Mouse (Mus musculus): ENCODE measurements around the gene Enam.
"Not testable (repeated sequence)": the region's sequence is repeated elsewhere in the genome, so short reads cannot be mapped to it uniquely, and the experiment has no call there.

Enam gene

DNA sequence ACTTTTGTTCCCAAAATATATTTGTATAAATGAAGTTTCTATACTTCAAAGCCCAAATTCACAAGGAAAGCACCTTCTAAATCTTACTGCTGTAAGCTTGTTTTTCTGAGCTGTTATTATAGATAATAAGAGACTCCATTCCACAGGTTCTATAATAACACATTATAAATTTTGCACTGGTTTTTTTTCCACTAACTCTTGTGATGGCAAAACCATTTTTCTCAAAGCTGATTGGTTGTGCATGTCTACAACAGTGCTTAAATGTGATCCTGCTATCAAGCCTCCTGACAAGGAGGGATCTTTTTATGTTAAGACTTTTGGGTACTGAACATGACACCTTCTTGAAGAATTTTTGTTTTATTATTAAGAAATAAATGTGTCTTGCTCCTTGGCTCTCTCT is at the start of gene Enam:
Enam (plus strand) TSS at position 301 of the 400 bp plus-strand sequence.
- no peak for DNase-seq (ENCODE audit: low spot score in 2 of 2)

DNA sequence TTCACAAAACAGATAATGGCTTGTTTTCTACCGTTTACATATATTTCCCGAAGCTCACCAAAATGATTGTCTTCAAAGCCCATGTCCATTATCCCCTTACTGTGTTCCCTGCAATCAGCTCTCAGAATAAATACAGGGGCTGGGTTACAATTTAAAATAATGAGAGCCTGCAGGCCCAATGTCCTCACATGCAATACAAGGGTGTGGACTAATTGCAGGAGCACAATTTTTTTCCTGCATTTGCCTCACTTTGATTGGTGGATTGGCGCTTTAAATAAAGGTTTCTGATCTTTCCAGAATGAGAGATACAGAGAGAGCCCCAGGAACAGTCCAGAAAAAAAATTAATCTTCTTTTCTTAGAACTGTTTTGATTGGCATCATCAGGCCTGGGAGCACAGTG is 32.1 kb upstream of the Enam start, which contains the start of gene Ambn:
Ambn (plus strand) TSS at position 301 of the 400 bp plus-strand sequence.
- DNase-seq (ENCODE audit: low spot score in 2 of 2), result no peak

- DNase-seq (ENCODE audit: low spot score in 2 of 2), result no peak
Measured at GRCm38 (mm10) chr5:88467471-88467870, 20.3 kb upstream of the Enam start.

DNA sequence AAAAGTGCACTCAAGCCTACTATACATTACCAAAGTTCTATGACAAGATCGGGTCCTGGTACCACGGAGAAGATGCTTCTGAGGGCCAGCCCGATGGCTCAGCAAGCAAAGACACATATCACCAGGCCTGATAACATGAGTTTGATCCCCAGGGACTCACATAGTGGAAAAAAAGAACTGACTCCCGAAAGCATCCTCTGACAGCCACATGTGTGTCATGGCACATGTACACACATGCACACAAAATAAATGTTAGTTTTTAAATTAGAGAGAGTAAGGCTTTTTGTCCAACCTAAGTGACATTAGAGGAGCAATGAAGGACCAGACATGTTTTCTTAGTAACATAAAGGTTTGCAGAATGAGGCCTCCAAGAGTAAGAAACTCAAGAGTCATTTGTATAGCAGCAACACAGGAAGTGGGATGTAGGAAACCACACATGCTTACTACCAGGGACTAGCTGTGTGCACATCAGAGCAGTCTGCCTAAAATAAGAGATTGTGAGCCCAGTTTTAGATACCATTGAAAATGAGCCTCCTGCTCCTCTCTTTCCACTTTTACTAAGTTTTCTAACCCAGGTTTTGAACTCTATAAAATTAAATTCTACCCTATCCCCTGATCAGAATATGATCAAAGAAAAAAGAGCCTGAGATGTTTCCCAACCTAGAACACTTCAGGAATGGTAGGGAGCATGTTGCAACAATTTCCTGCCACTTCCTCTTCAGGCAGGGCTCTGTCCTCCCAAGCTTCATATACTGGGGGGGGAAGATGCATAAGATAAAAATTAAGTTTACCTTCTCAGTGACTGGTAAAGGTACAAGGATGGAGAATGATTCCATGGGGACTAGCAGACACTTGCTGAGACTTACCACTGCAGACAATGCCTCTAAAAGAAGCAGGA is 18.7 kb upstream of the Enam start:
- DNase-seq (ENCODE audit: low spot score in 2 of 2), result no peak

GRCm38 (mm10) chr5:88489004-88489403 is 1.2 kb downstream of the Enam start:
- no peak for DNase-seq (ENCODE audit: low spot score in 2 of 2)

- no peak for DNase-seq (ENCODE audit: low spot score in 2 of 2)
Measured at GRCm38 (mm10) chr5:88491111-88491510, 3.3 kb downstream of the Enam start.

- DNase-seq (ENCODE audit: low spot score in 2 of 2), result peak in 1 of 2 experiments; percentile 7
Measured at GRCm38 (mm10) chr5:88499781-88500180, 12.0 kb downstream of the Enam start.

DNA sequence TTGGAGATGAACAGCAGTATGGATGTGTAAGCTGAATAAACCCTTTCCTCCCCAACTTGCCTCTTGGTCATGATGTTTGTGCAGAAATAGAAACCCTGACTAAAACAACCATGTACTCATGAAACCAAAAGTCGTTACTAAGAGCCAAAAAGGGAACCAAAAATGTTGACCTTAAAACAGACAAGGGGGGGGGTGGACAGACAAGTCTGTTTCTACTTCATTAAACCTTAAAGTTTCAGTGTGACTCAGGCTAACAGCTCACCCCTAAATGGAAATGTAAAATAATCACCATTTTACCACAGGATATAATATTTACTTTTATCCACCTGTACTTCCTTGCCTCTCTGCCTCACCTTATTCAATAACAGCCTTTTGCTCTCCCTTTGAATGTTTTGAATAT is 20.8 kb downstream of the Enam start:
- no peak for DNase-seq (ENCODE audit: low spot score in 2 of 2)

DNA sequence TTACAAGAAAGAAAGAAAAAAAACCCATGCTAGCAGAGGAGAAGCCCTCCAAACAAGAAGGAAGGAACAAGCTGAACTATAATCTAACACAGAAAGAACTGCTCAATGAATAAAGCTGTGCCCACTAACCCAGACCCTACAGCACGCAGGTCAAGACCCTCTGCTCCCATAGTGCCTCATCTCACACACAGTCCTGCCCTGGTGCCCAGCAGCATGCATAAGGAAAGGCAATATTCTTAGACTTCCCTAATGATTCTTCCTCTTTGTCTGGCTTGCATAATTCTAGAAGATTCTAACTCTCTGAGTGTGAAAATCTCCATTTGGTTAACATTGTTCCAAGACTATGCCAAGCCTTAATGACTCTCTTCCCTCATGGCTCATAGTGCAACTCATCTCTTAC is 21.2 kb downstream of the Enam start:
- DNase-seq (ENCODE audit: low spot score in 2 of 2), result no peak

- DNase-seq (ENCODE audit: low spot score in 2 of 2), result no peak
Measured at GRCm38 (mm10) chr5:88519232-88519631, 31.5 kb downstream of the Enam start.

DNA sequence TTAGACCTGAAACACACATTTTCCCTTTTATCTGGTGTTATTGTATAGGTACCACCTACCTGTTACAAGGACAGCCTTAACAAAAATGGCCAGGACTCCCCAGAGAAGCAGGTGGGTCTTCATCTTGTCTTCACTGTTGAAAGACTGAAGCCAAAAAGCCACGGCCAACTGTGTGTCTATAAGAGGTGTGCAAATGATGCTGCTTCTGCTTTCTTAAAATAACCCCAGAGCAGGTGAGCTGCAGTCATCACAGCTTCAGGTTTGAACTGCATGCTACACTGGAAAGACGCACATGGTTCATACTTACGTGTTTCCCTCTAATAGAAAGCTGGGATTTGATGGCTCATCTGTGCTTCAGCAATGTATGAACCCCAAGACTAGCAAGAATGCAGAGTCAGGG is 39.9 kb downstream of the Enam start, which contains the start of gene Jchain:
Jchain (minus strand) TSS at position 235 of the 400 bp plus-strand sequence.
- no peak for DNase-seq (ENCODE audit: low spot score in 2 of 2)

DNA sequence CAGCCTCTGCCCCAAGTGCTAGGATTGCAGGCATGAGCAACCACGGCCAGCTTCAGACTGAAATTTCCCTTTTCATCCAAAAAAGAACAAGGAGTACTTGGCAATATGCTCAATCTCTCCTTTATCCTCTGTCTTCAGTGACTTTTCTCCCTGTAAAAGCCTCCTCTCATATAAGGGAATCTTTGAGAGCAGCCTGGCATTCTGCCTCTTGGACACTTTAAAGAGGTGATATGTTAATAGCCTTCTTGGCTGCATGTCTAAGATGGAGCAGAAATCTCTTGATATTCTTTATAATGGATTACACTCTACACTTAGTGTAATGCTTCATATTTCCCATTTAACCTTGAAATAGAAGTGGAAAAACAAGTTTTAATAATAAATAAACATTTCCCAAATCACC is 43.1 kb downstream of the Enam start:
- DNase-seq (ENCODE audit: low spot score in 2 of 2), result no peak

GRCm38 (mm10) chr5:88534697-88535096 is 46.9 kb downstream of the Enam start:
- DNase-seq (ENCODE audit: low spot score in 2 of 2), result no peak

DNA sequence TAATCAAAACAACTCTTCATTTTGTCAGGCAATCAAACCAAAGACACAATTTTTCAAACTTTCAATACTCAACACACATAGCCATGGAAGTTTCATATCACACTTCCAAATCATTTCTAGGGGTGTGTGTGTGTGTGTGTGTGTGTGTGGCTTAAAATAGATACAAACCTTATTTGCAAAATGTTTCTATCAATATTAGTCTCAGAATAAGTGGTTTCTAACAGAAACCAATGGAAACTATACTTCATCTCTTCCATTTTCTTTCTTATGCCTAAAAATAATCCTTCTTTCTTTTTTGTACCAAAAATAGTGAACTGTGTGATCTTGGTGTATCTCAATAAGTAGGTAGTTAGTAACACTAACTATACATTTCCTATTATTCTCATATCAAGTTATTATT is 53.1 kb downstream of the Enam start:
- no peak for DNase-seq (ENCODE audit: low spot score in 2 of 2)

DNA sequence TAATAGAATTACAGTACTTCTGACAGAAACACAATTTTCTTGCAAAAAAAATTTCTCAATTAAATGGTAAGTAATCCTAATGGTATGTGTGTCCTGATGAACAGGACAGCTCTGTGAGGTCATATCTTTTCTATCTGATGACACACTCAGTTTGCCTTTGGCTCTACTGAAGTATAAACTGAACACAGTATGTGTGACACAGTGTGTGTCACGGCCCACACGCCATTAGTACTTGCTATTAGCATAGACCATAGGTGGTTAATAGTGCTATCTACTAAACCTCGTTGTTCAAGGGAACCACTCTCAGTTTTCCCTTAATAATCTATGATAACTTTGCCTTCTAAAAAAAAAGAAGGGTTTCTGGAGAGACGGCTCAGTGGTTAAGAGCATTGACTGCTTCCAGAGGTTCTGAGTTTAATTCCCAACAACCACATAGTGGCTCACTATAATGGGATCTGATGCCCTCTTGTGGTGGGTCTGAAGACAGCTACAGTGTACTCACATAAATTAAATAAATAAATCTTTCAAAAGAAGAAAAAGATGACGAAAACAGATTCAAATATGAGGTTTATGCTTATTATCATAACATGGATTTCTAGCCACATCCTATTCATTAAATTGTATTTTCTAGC is 55.0 kb downstream of the Enam start:
- DNase-seq (ENCODE audit: low spot score in 2 of 2), result no peak

- not testable (repeated sequence) for DNase-seq (ENCODE audit: low spot score in 2 of 2)
Measured at GRCm38 (mm10) chr5:88544411-88544810, 56.6 kb downstream of the Enam start.

- DNase-seq (ENCODE audit: low spot score in 2 of 2), result no peak
Measured at GRCm38 (mm10) chr5:88545536-88545935, 57.8 kb downstream of the Enam start.

- DNase-seq (ENCODE audit: low spot score in 2 of 2), result no peak
Measured at GRCm38 (mm10) chr5:88553271-88554085, 65.7 kb downstream of the Enam start.

DNA sequence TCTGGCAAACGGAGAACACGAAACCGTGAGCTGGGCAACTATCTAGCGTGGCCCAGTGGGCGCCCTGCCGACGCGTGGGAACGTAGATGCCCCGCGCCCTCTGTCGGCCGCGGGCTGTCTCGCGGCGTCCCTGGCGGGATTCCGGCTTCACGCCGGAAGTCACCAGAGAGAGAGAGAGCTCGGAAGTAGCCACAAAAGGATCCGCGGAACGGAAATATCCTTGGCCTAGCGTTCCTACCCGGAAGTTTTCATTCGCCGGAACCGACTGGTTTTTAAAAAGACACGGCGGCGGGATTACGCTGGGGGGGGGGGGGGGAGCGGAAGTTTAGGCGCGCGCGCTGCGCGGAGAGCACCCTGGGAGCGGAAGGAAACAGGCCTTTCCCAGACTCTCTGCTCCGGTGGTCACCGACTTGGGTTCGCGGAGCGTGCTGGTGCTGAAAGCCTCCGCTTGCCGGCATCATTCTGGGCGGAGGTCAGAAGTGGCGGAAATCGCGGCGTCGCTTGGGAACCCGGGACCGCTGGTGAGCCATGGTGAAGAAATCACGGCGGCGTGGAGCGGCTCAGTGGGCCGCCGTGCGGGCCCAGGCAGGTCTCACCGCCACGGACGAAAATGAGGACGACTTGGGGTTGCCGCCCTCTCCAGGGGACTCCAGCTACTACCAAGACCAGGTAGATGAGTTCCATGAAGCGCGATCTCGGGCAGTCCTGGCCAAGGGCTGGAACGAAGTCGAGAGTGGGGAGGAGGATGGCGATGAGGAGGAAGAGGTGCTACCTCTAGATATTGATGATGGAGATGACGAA is 66.5 kb downstream of the Enam start, which contains the start of gene Utp3:
Utp3 (plus strand) TSS at position 377 of the 801 bp plus-strand sequence.
- peak; percentile 85 to 89 for DNase-seq (ENCODE audit: low spot score in 2 of 2)

Measured in urinary bladder, adult 18-20 months (tissue).